Comparison of ENCODE assay signal across 13 mouse cellular contexts in the genomic region with DNA sequence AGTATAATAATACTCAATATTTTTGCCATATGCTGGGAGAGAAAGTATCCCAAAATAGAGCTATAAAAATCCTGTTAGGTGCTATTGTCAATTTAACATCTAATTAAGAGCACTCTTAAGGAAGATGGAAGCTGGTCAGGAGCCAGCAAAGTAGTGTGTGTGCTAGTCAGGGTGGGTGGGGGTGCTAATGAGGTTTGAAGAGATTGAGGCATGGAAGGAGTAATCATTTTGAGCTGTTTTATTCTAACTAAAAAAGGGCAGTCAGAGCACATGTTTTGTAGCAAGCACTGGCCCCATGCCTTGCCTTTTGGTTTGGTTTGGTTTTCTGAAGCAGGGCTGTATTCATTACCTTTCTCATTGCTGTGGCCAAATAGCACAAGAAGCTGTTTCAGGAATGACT.
DNase-seq lines count a peak whose midpoint lies in the region; ATAC-seq and TF ChIP-seq lines count a peak whose summit lies in the region.
"Had no signal": no experiment of that assay in that cellular context is flagged by ENCODE, and none has a peak within 500 bp of the region (broad histone marks: within the 10 kb centered on the region; RNA-seq: fewer than 3 reads in every experiment).

No protein-coding gene starts in this region.

- TF ChIP-seq EP300 in lung, postnatal 0 days (IDR thresholded peaks at IDR 0.05): no peak

- no peak for ATAC-seq in intestine, embryonic 14.5 days (replicated peaks; ENCODE audit: low FRiP score, low TSS enrichment, low read depth)
- ATAC-seq in intestine, postnatal 0 days: no peak
- ATAC-seq in lung, postnatal 0 days: peak; percentile 41
- ATAC-seq in limb, embryonic 12.5 days (ENCODE audit: insufficient number of reproducible peaks, insufficient read depth, low FRiP score, low TSS enrichment, low read depth): no peak

- peak overlapping the region; percentile 39; the same call in 1 of the 2 replicates for H3K27ac ChIP-seq in intestine, embryonic 14.5 days (ENCODE audit: low read depth)
- no peak overlapping the region for H3K27ac ChIP-seq in intestine, postnatal 0 days (ENCODE audit: low read depth, low read length)
- H3K27ac ChIP-seq in lung, postnatal 0 days (ENCODE audit: low read length): no peak overlapping the region
- H3K27ac ChIP-seq in limb, embryonic 12.5 days: peak overlapping the region; percentile 32; the same call in 1 of the 2 replicates
- no peak overlapping the region for H3K27ac ChIP-seq in left cerebral cortex, adult 2 months
- H3K27ac ChIP-seq: hindbrain, embryonic 15.5 days; liver, embryonic 15.5 days had no signal

- H3K4me3 ChIP-seq in intestine, embryonic 14.5 days (ENCODE audit: low read depth, low read length): no peak overlapping the region
- H3K4me3 ChIP-seq in intestine, postnatal 0 days (ENCODE audit: low read depth, low read length): no peak overlapping the region
- H3K4me3 ChIP-seq in lung, postnatal 0 days (ENCODE audit: low read depth, low read length): no peak overlapping the region
- H3K4me3 ChIP-seq in limb, embryonic 12.5 days (replicated peaks): no peak overlapping the region
- no peak overlapping the region for H3K4me3 ChIP-seq in left cerebral cortex, adult 2 months
- H3K4me3 ChIP-seq: hindbrain, embryonic 15.5 days; liver, embryonic 15.5 days; megakaryocyte, embryonic 14.5 days had no signal

- TF ChIP-seq CTCF in intestine, postnatal 0 days (IDR thresholded peaks at IDR 0.05; ENCODE audit: low read depth): no peak
- no peak for TF ChIP-seq CTCF in lung, postnatal 0 days (IDR thresholded peaks at IDR 0.05)
- no peak for TF ChIP-seq CTCF in left cerebral cortex, adult 2 months (IDR thresholded peaks at IDR 0.05)

- H3K27me3 ChIP-seq in intestine, embryonic 14.5 days (replicated peaks; ENCODE audit: control insufficient read depth, insufficient read depth, low read length): no peaks in the 10 kb centered on the region
- H3K27me3 ChIP-seq in intestine, postnatal 0 days (replicated peaks; ENCODE audit: control insufficient read depth, insufficient read depth, low read length): peaks cover 19% of the 10 kb centered on the region
- no peaks in the 10 kb centered on the region for H3K27me3 ChIP-seq in lung, postnatal 0 days (replicated peaks; ENCODE audit: insufficient read depth, low read length)
- no peaks in the 10 kb centered on the region for H3K27me3 ChIP-seq in limb, embryonic 12.5 days
- H3K27me3 ChIP-seq: hindbrain, embryonic 15.5 days; liver, embryonic 15.5 days had no signal

- H3K36me3 ChIP-seq in intestine, embryonic 14.5 days (ENCODE audit: control insufficient read depth, insufficient read depth, low read length): peaks cover 27% of the 10 kb centered on the region
- peaks cover 6% of the 10 kb centered on the region; the same call in 1 of the 2 replicates for H3K36me3 ChIP-seq in intestine, postnatal 0 days (ENCODE audit: control insufficient read depth, insufficient read depth)
- H3K36me3 ChIP-seq in lung, postnatal 0 days (ENCODE audit: insufficient read depth, low read length): 0 out of 2 replicates have a peak, but pooled peaks cover 5% of the 10 kb centered on the region
- peaks cover 9% of the 10 kb centered on the region; the same call in 1 of the 2 replicates for H3K36me3 ChIP-seq in limb, embryonic 12.5 days
- H3K36me3 ChIP-seq: liver, embryonic 15.5 days had no signal

- no peak overlapping the region for H3K9ac ChIP-seq in intestine, embryonic 14.5 days (ENCODE audit: low read length)
- no peak overlapping the region for H3K9ac ChIP-seq in intestine, postnatal 0 days (ENCODE audit: low read depth, low read length)
- no peak overlapping the region for H3K9ac ChIP-seq in lung, postnatal 0 days (replicated peaks; ENCODE audit: low read depth)
- no peak overlapping the region for H3K9ac ChIP-seq in limb, embryonic 12.5 days (replicated peaks)
- H3K9ac ChIP-seq: hindbrain, embryonic 15.5 days; liver, embryonic 15.5 days had no signal

- H3K4me2 ChIP-seq in intestine, embryonic 14.5 days (ENCODE audit: low read length): no peak overlapping the region
- no peak overlapping the region for H3K4me2 ChIP-seq in intestine, postnatal 0 days (replicated peaks; ENCODE audit: low read depth)
- H3K4me2 ChIP-seq in lung, postnatal 0 days (replicated peaks; ENCODE audit: low read depth, low read length): no peak overlapping the region
- no peak overlapping the region for H3K4me2 ChIP-seq in limb, embryonic 12.5 days
- H3K4me2 ChIP-seq: hindbrain, embryonic 15.5 days; liver, embryonic 15.5 days had no signal

- H3K4me1 ChIP-seq in intestine, embryonic 14.5 days (replicated peaks; ENCODE audit: control insufficient read depth, insufficient read depth, low read length): 0 out of 2 replicates have a peak, but pooled peaks cover 2% of the 10 kb centered on the region
- H3K4me1 ChIP-seq in intestine, postnatal 0 days (replicated peaks; ENCODE audit: control insufficient read depth, insufficient read depth, low read length): no peaks in the 10 kb centered on the region
- no peaks in the 10 kb centered on the region for H3K4me1 ChIP-seq in lung, postnatal 0 days (ENCODE audit: insufficient read depth, low read depth, low read length)
- peaks cover 33% of the 10 kb centered on the region for H3K4me1 ChIP-seq in limb, embryonic 12.5 days (replicated peaks)
- H3K4me1 ChIP-seq: hindbrain, embryonic 15.5 days; liver, embryonic 15.5 days; megakaryocyte, embryonic 14.5 days had no signal

- intact Hi-C loops in left cerebral cortex, adult 2 months (cut with DNase I): no loop called here

- DNase-seq in intestine, embryonic 14.5 days (ENCODE audit: low spot score): no peak
- peak; percentile 25 for DNase-seq in lung, postnatal 0 days (ENCODE audit: low spot score)
- DNase-seq in lung, postnatal 25 days (ENCODE audit: low spot score): no peak
- DNase-seq in left cerebral cortex, adult 2 months (ENCODE audit: extremely low spot score in 1 of 2, low spot score in 2 of 2): no peak
- no peak for DNase-seq in gastrocnemius, postnatal 10 days
- DNase-seq: adrenal gland, adult 8-10 months; cerebellum, adult 9-11 months; spleen, adult 18-20 months had no signal

- H3K9me3 ChIP-seq in intestine, embryonic 14.5 days (ENCODE audit: control insufficient read depth, low read length): no peaks in the 10 kb centered on the region
- no peaks in the 10 kb centered on the region for H3K9me3 ChIP-seq in intestine, postnatal 0 days (ENCODE audit: control insufficient read depth)
- H3K9me3 ChIP-seq in lung, postnatal 0 days (ENCODE audit: low read length): no peaks in the 10 kb centered on the region
- H3K9me3 ChIP-seq in limb, embryonic 12.5 days: no peaks in the 10 kb centered on the region
- H3K9me3 ChIP-seq: hindbrain, embryonic 15.5 days; liver, embryonic 15.5 days had no signal

Comparison
In these comparisons a context has a peak if more than half of its experiments do, and no peak if none do; other contexts are left out.
1. H3K27ac ChIP-seq: peak in intestine, embryonic 14.5 days (single experiment) and limb, embryonic 12.5 days (single experiment); none in intestine, postnatal 0 days (single experiment), lung, postnatal 0 days (single experiment) and left cerebral cortex, adult 2 months (single experiment).